Mouse (Mus musculus): Measurements from ENCODE around the gene Clpx.
"Not testable (repeated sequence)": the region's sequence is repeated elsewhere in the genome, so short reads cannot be mapped to it uniquely, and the experiment has no call there.

Gene Clpx

GRCm38 (mm10) chr9:65293973-65294715 lies at the start of gene Clpx:
Gene Clpx, plus strand, starts transcription at chr9:65294260.
- peak; percentile 100 for DNase-seq (ENCODE audit: inconsistent ontology term)

DNA sequence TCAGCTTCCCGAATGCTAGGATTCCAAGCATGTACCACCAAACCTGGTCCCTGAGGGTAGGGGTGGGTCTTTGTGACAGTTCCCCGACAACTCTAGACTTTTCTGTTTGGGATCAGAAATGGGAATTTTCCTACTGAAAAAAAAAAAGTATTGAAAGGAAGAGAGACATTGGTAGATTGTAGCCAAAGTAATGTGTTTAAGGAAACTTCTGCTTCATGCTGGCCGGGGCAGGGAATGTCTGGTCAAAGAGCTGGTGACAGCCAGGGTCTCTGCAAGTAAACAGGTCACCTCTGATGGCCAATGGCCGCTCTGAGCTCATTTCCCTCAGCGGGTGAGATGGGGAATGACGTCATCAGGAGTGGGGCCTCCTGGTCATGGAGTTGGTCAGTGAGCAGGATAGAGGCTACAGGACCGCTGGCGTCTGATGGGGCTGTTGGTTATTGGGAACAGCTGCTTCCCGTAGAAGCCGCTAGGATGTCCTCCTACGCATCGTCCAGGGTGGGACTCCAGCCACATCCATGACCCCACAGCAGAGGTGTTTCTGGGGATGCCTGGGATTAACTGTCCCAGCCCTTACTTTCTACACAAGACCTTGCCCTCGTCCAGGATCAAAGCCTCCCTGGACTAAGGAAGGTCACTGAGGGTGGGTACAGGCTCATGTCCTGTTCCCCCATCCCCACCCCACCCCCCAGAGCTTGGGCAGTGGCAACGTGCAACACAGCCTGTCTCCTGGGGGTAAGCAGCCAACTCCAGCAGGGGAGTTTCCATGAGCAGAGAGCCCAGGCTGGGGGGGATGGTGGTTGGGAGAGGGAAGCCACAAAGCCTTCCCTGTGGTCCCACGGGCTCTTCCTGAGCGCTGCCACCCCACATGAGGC lies 46.3 kb upstream of the Clpx start:
- DNase-seq (ENCODE audit: inconsistent ontology term) = no peak

DNA sequence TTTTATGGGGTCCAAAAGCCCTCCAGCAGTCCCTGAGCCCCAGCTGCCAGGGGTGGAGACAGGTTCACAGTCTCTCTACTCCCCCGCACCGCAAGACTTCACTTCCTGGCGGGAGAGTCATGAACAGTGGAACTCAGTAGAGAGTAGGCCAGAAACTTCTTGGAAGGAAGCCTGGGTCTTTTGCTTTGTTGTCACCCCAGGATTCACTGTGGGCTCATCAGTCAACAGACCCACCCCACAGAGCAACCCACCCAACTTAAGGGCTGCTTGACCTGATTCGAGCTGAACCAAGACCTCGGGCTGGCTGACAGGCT lies 45.7 kb upstream of the Clpx start:
- DNase-seq (ENCODE audit: inconsistent ontology term) = no peak

- no peak for DNase-seq (ENCODE audit: inconsistent ontology term)
Measured at GRCm38 (mm10) chr9:65252026-65252425, 42.0 kb upstream of the Clpx start.

- no peak for DNase-seq (ENCODE audit: inconsistent ontology term)
Measured at GRCm38 (mm10) chr9:65255906-65256600, 38.0 kb upstream of the Clpx start.

- peak; percentile 56 for DNase-seq (ENCODE audit: inconsistent ontology term)
Measured at GRCm38 (mm10) chr9:65257218-65257910, 36.7 kb upstream of the Clpx start.

DNA sequence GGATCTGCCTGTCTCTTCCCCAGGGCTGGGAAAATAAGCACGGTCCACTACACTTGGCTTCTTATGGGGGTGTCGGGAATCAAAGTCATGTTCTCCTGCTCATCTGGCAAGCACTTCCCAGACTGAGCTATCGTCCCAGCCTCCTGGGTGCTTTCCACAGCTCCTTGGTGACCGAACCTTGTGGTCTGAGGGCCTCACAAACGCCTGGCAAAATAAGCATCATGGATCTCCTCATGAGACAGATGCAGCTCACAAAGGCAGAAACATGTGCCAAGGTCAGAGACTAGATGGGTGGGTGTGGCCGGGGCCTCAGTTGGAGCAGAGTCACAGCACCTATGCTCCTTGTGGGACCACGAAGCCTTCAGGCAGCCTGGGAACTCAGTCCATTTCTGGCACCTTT lies 34.7 kb upstream of the Clpx start:
- DNase-seq (ENCODE audit: inconsistent ontology term) = no peak

GRCm38 (mm10) chr9:65261591-65262230 lies 32.3 kb upstream of the Clpx start:
- no peak for DNase-seq (ENCODE audit: inconsistent ontology term)

GRCm38 (mm10) chr9:65262641-65263120 lies 31.4 kb upstream of the Clpx start:
- no peak for DNase-seq (ENCODE audit: inconsistent ontology term)

- no peak for DNase-seq (ENCODE audit: inconsistent ontology term)
Measured at GRCm38 (mm10) chr9:65264959-65265358, 29.1 kb upstream of the Clpx start, which contains the start of gene Cilp. Gene Cilp, plus strand, starts transcription at chr9:65265180.

- DNase-seq (ENCODE audit: inconsistent ontology term) = peak; percentile 96
Measured at GRCm38 (mm10) chr9:65267742-65268515, 26.1 kb upstream of the Clpx start.

- DNase-seq (ENCODE audit: inconsistent ontology term) = no peak
Measured at GRCm38 (mm10) chr9:65273048-65273809, 20.8 kb upstream of the Clpx start.

GRCm38 (mm10) chr9:65273873-65274272 lies 20.2 kb upstream of the Clpx start:
- DNase-seq (ENCODE audit: inconsistent ontology term) = no peak

GRCm38 (mm10) chr9:65274851-65275250 lies 19.2 kb upstream of the Clpx start:
- DNase-seq (ENCODE audit: inconsistent ontology term) = not testable (repeated sequence)

GRCm38 (mm10) chr9:65275810-65276530 lies 18.1 kb upstream of the Clpx start:
- no peak for DNase-seq (ENCODE audit: inconsistent ontology term)

- DNase-seq (ENCODE audit: inconsistent ontology term) = peak; percentile 92
Measured at GRCm38 (mm10) chr9:65281536-65282151, 12.4 kb upstream of the Clpx start.

GRCm38 (mm10) chr9:65283301-65283700 lies 10.8 kb upstream of the Clpx start:
- peak; percentile 64 for DNase-seq (ENCODE audit: inconsistent ontology term)

DNA sequence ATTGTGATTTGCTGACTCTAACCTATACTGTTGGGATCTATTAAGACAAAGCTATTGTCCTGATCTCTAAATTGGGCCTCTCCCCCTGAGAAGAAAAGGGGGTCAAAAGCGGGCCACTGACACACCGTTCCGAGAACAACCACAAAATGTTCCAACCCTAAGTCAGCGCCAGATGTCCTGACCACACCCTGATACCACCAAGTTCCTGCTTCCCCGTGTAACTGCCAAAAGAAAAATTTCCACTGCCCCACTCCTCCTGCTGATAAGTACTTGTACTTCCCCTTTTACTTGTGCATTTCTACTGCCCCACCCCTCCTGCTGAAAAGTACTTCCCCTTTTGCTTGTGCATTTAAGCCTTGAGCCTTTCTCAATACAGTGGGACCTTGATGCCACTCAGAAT lies 5.8 kb upstream of the Clpx start:
- DNase-seq (ENCODE audit: inconsistent ontology term) = not testable (repeated sequence)
